Mouse (Mus musculus) right cerebral cortex, postnatal 4 days (tissue): Measurements from ENCODE around the gene BC067074.
"Not testable (repeated sequence)": the region's sequence is repeated elsewhere in the genome, so short reads cannot be mapped to it uniquely, and the experiment has no call there.

Source experiments
- DNase-seq: peaks from one replicate; pipeline ENCODE4 v3.0.0-alpha.2; 2022

Gene BC067074

DNA sequence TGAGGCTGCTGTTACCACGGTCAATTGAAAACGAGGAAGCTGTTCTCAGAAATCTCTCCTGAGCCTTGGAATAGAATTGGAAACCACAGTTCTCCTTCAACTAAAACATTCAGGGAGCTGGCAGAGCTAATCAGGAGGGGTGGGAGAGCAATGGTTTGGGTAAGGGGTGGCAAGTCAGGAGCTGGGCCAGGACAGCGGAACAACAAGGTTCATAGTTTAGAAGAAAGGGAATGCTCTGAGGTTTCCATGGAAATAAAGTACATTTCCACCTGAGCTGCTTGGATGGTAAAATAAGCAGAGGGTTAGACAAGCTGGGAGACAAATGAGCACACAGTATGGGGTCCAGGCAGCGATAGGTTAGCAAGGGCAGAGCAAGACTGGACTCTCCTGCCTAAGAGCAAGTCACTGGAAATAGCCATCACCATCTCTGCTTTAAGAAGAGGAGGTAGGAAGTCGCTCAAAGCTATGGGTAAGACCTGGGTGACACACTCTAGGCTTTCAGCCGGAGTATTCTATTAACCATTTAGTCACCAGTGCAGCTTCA, 86.9 kb downstream of the BC067074 start:
- DNase-seq: no peak

GRCm38 (mm10) chr13:113381710-113382109, 88.8 kb downstream of the BC067074 start:
- DNase-seq: no peak

DNA sequence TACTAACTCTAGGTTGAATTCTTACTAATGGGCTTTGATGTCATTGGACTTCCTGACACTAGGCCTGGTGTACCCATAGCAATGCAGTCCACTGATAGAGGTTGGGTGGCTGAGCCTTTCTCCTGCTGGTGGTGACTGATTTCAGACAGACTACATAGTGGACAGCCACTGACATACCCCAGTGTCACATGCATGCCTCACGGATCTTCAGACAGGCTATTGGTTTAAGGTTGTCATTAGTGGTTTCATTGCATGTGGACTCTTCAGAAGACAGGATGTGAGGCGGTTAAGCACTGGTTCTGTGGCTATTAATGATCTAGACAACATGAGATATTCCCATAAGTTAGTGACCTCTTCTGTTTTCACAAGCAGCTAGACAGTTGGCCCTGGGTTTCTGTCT, 89.2 kb downstream of the BC067074 start:
- DNase-seq: no peak

GRCm38 (mm10) chr13:113382770-113383169, 89.8 kb downstream of the BC067074 start:
- not testable (repeated sequence) for DNase-seq

GRCm38 (mm10) chr13:113393386-113393785, 100.4 kb downstream of the BC067074 start:
- no peak for DNase-seq

DNA sequence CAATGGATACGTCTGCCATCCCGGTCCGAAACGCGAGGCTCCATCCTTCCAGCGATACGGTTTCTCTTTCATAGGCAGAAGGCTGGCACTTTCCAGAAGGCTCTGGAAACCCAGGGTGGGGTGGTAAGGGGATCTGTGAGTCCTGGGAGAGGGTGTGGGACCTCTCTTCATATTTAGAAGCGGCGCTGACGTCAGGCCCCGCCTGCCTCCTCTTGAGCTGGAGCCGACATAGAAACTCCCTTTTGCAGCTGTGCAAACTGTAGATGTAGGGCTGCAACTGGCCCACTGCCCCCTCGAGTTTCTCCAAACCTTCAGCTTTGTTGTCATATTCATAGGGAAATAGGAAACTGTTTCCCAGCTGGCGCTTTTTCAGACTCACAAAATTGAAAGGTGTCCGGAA, 101.6 kb downstream of the BC067074 start:
- DNase-seq: peak; percentile 13

DNA sequence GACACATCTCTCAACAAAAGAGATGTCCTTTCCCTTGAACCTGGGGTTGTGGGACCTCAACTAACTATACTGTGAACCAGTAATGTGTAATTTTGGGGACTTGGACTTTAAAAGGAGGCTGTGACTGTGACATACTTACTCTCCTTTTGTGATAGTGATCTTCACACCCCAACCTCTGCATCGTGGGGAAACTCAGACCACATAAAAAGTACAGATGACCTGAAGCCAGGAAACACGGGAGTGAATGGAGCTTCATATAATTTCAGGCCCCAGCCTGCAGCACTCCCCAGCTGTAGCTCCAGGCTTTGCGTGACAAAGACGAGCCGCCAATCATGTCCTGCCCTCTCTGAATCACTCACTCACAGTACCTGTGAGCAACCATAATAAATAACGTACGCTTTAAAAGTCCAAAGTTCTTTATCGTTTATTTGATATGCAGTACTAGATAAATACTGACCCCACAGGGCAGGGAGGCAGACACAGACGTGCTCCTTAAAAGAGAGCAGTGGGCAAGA, 104.1 kb downstream of the BC067074 start:
- DNase-seq: no peak

GRCm38 (mm10) chr13:113401373-113402010, 108.5 kb downstream of the BC067074 start:
- no peak for DNase-seq

DNA sequence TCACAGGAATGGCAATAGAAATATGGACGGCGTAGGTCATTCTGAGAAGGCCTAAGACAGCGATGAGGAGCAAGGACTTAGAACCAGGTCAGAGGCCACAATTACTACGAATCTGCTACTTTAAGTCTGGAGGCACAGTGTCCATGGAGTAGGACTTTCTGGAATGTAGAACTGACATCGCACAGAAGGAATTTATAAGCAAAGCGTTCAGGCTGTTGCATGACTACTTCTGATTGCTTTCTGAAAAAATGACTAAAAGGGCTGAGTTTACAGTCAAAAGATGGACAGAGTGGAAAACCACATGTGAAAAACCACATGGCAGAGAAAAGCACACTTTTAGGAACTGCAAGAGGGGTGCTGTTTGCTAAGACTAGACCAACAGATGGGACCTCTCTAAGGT, 110.7 kb downstream of the BC067074 start:
- no peak for DNase-seq

GRCm38 (mm10) chr13:113404172-113404571, 111.2 kb downstream of the BC067074 start:
- DNase-seq: no peak

DNA sequence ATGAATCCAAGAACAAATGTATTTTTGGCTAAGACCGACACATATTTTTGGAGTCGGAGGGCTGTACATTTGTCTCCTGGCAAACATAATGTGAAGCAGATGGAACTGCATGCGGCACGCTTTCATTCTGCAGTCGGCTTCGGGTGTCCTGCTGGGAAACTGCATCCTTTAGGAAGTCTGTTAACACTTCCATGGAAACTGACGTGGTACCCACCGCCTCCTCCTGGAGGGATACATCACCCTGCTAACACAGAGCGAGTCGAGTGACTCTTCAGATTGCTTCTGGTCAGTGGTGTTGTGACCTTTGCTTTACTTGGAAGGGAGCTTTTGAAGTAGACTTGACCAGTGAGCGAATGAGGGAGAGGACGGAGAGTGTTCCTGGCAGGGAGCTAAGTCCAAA, 117.0 kb downstream of the BC067074 start:
- peak; percentile 48 for DNase-seq

- DNase-seq: no peak
Observed at GRCm38 (mm10) chr13:113415527-113415926, 122.6 kb downstream of the BC067074 start.

DNA sequence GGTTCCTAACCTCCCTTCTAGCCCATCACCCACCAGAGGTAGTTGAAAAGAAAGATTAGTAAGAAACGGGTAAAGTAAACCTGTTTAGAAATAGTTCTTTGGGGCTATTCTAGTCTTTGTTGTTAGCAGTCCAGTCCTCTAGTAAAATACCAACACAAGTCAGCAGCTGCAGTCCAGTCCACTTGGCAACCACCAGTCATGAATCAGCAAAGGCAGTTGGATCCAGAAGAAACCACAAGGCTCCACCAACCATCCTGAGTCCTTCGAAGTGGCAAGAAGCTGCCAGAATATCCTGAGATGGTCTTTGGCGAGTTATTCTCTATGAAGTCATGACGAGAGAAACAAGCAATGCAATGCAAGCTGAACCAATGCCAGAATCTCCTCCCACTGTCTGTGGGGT, 124.0 kb downstream of the BC067074 start:
- no peak for DNase-seq

- DNase-seq: no peak
Observed at GRCm38 (mm10) chr13:113417757-113418483, 125.0 kb downstream of the BC067074 start.

GRCm38 (mm10) chr13:113418632-113419031, 125.7 kb downstream of the BC067074 start:
- no peak for DNase-seq

DNA sequence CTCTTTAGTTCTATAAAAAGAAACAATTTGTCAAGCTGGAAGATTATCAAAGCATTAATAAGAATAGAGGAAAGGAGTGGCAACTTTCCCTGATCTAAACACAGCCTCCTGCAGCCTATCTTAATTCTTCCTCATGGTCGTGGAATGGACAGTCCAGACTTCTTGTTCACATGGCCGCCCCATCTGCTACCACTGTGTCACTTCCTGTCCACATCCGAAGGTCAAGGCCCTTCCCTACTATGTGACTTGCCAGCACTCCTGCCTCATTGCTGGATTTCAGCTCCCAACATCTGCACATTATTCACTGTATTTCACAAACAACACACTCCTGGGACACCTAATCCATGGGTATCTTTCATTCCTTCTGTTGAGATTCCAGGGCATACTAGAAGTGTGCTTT, 128.5 kb downstream of the BC067074 start:
- no peak for DNase-seq

GRCm38 (mm10) chr13:113423825-113424224, 130.9 kb downstream of the BC067074 start:
- DNase-seq: no peak

- DNase-seq: no peak
Observed at GRCm38 (mm10) chr13:113425907-113426306, 132.9 kb downstream of the BC067074 start.
